Mouse (Mus musculus) forebrain, embryonic 11.5 days (tissue): ENCODE results near the gene Izumo1r. TPM values are rescaled to one million over a fixed set of nuclear protein-coding genes. Genes with fewer than 3 reads are reported as not detected.

ENCODE experiments used
- ATAC-seq: fragments of 200-750 bp; cut with Nextera tagmentation; replicated peaks from 2 replicates; pipeline ENCODE4 v1.8.0; 2017; ENCODE audit warnings: moderate TSS enrichment; ENCODE audit not compliant: low FRiP score
- DNase-seq: peaks from one replicate; pipeline ENCODE4 v3.0.0-alpha.2; 2017; ENCODE audit warnings: low spot score
- H3K27ac ChIP-seq: fragments of 300-500 bp; sonication (generic); 2 replicates; pipeline ENCODE4 v1.5.1; 2014; ENCODE audit warnings: low read depth, low read length
- H3K27me3 ChIP-seq: fragments of 300-500 bp; sonication (generic); 2 replicates; pipeline ENCODE4 v1.6.1; 2014; ENCODE audit warnings: mild to moderate bottlenecking, low read length, mixed read lengths; ENCODE audit not compliant: control insufficient read depth, insufficient read depth
- H3K36me3 ChIP-seq: fragments of 300-500 bp; sonication (generic); 2 replicates; pipeline ENCODE4 v1.6.1; 2014; ENCODE audit warnings: mild to moderate bottlenecking, low read length, moderate library complexity, mixed read lengths; ENCODE audit not compliant: control insufficient read depth, insufficient read depth
- H3K4me1 ChIP-seq: fragments of 300-500 bp; sonication (generic); replicated peaks from 2 replicates; pipeline ENCODE4 v1.6.1; 2014; ENCODE audit warnings: low read length, mixed read lengths; ENCODE audit not compliant: control insufficient read depth, insufficient read depth
- H3K4me2 ChIP-seq: fragments of 300-500 bp; sonication (generic); 2 replicates; pipeline ENCODE4 v1.6.1; 2014; ENCODE audit warnings: low read depth, mild to moderate bottlenecking, low read length, moderate library complexity, mixed read lengths; ENCODE audit not compliant: severe bottlenecking
- H3K4me3 ChIP-seq: fragments of 300-500 bp; sonication (generic); 2 replicates; pipeline ENCODE4 v1.5.1; 2014; ENCODE audit warnings: low read depth, low read length
- H3K9ac ChIP-seq: fragments of 300-500 bp; sonication (generic); 2 replicates; pipeline ENCODE4 v1.6.1; 2014; ENCODE audit warnings: low read length
- H3K9me3 ChIP-seq: fragments of 300-500 bp; sonication (generic); 2 replicates; pipeline ENCODE4 v1.6.1; 2016; ENCODE audit warnings: low read length, mixed read lengths; ENCODE audit not compliant: control insufficient read depth
- WGBS: fragments of 180-500 bp; shearing (Covaris S2); extraction: QIAGEN DNeasy Blood & Tissue Kit; methylation state at CpG from one replicate; pipeline ENCODE4 v1.1.7; 2014; 5-methylcytosine and 5-hydroxymethylcytosine counted together
- polyA plus RNA-seq: library from polyadenylated mRNA; unstranded; fragments of >200 nt; fragmentation: Nextera tagmentation; extraction: Ambion mirVana; gene quantifications from 2 replicates; pipeline ENCODE4 v1.2.1, GENCODE M21; 2014

Izumo1r gene
- polyA plus RNA-seq, 1 experiment from 2014 or later: not detected

DNA sequence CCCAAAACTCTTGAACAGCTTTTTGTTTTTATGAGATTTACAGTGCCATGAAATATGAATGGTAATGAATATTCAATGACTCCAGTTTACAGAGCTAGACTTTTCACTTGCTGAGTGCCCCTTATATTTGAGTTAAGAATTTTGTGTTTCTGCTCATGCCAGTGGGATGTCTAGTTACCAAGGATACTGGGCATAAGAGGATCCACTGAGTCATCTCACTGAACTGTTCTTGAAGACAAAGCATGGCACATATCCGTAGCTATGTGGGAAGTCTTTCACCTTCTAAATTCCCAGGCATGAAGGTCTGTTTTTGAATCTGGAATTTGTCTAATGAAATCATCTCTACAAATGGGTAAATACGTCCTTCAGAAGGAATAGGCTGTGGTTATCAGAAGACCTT is 8.3 kb upstream of the Izumo1r start:
- Histone ChIP-seq H3K4me3 (no peak overlapping the region), H3K9me3 (no peaks in the 10 kb centered on the region), H3K36me3 (no peaks in the 10 kb centered on the region), H3K27me3 (no peaks in the 10 kb centered on the region), H3K4me2 (no peak overlapping the region), H3K4me1 (no peaks in the 10 kb centered on the region), H3K27ac (no peak overlapping the region), H3K9ac (no peak overlapping the region)
- DNase-seq (no peak), ATAC-seq (no peak)
- WGBS: 82% methylated on average over 2 of the region's 2 CpGs

DNA sequence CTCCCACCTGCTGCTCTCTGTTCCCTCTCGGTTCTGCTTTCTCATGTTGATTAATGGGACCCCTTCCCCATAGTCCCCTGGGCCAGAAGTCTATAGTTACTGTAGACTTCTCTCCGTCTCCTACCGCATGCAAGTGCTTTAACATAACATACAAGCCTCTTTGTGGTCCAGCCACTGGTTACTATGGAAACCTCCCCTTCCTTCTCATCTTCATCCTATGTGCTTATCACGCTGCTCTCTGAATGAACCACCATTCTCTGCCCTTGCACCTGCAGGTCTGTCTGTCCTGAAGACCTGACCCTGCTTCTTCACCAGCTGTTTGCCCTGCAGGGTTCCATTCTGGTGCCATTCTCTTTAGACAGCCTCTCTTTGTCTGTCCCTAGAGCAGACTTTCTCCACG is 6.2 kb upstream of the Izumo1r start:
- Histone ChIP-seq H3K4me1 (0 out of 2 replicates have a peak, but pooled peaks cover 3% of the 10 kb centered on the region), H3K36me3 (no peaks in the 10 kb centered on the region), H3K4me3 (no peak overlapping the region), H3K27me3 (no peaks in the 10 kb centered on the region), H3K9me3 (no peaks in the 10 kb centered on the region), H3K4me2 (no peak overlapping the region), H3K27ac (no peak overlapping the region), H3K9ac (no peak overlapping the region)
- ATAC-seq: no peak
- 36% methylated on average over 5 of the region's 5 CpGs for WGBS
- DNase-seq: no peak

DNA sequence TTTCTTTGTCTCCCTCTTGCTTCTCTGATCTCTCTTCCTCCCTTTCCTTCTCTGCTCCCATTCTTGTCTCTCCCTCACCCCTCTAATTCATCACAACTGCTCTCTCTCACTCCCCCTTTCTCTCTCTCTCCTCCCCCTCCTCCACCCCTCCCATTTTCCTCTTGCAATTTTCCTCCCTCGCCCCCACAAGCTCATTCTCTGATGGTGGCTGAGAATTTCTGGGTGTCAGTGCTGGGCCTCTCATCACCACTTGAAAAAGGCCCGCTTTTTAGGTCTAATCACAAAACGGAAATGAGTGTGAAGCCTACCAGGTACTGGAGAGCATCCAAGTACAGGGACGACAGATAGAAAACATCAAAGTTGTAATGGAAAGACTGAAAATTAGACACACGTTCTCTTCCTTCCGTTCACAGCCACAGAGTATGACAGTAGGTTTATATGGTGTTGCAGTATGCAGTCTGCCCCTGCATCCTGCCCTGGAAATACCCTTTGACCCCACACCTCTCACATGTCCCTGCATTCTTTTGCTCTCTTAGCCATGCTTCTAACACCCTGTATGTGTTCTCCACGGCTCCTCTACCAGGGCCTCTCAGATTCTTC is 4.2 kb upstream of the Izumo1r start:
- H3K4me1 ChIP-seq: peaks cover 7% of the 10 kb centered on the region; the same call in 1 of the 2 replicates
- no peak overlapping the region for H3K4me3 ChIP-seq

DNA sequence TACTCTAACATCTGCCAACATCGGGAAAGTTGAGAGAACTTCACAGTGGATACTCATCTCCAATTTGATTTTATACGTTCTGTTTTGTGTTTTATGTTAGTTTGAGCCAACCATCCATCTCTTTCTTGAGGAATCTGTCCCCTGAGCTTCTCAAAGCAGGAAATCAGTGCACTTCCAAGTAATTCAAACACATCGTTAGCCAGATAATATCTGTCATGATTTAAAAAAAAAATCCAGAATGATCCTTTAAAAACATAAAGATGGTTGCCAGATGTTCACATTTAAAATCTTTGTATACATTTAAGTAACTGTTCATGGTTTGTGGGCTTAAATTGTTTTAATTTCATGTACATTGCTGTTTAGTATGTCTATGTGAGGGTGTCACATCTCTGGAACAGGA is 2.2 kb upstream of the Izumo1r start:
- no peaks in the 10 kb centered on the region for H3K9me3 ChIP-seq

More for the DNA sequence above, 4.2 kb upstream of the Izumo1r start:
- Histone ChIP-seq H3K9me3 (no peaks in the 10 kb centered on the region), H3K9ac (no peak overlapping the region), H3K27me3 (no peaks in the 10 kb centered on the region), H3K36me3 (no peaks in the 10 kb centered on the region), H3K27ac (no peak overlapping the region), H3K4me2 (no peak overlapping the region)
- DNase-seq: no peak
- no peak for ATAC-seq
- 80% methylated on average over 7 of the region's 7 CpGs for WGBS

DNA sequence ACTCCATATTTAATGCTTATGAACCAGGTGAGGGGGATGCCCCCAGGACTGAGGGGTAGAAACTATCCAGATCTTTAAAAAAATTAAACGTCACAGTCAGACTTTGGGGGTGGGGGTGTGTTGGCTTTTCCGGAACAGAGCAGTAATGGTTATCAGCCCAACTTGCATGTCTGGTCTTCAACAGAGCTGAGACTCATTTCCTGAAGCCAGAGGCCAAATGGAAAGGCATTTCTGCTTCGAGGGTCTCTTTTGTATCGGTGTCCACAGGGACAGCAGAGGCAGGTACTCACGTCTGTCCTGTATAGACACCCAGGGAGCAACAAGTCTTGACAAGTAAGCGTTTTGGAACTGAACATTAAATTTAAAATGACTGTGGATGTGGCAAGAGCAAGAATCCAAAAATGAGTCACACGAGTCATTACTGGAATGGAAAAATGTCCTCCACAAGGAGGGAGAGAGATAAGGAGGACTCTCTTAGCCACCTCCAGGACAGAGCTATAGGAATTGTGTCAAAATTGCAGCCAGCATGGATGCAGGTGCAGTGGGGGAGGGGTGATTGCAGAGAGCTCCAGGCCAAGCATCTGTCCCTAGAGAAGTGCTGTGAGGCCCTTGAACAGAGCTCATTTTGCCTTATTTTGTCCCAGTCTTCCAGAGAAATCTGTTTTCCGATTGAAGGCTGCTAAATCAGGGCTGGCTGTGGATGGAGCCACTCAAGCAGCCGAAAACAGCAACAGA is 1.2 kb upstream of the Izumo1r start:
- 52% methylated on average over 9 of the region's 9 CpGs for WGBS
- no peak for ATAC-seq
- peaks cover 7% of the 10 kb centered on the region; the same call in 1 of the 2 replicates for H3K4me1 ChIP-seq
- H3K9ac ChIP-seq: no peak overlapping the region
- DNase-seq: no peak
- no peak overlapping the region for H3K4me3 ChIP-seq
- H3K9me3 ChIP-seq: no peaks in the 10 kb centered on the region
- H3K27ac ChIP-seq: no peak overlapping the region
- H3K27me3 ChIP-seq: no peaks in the 10 kb centered on the region
- no peaks in the 10 kb centered on the region for H3K36me3 ChIP-seq
- H3K4me2 ChIP-seq: no peak overlapping the region

More for the DNA sequence above, 2.2 kb upstream of the Izumo1r start:
- Histone ChIP-seq H3K9ac (no peak overlapping the region), H3K27ac (no peak overlapping the region), H3K36me3 (no peaks in the 10 kb centered on the region), H3K4me2 (no peak overlapping the region), H3K4me1 (peaks cover 7% of the 10 kb centered on the region; the same call in 1 of the 2 replicates), H3K4me3 (no peak overlapping the region), H3K27me3 (no peaks in the 10 kb centered on the region)
- ATAC-seq (no peak), DNase-seq (no peak)
- 82% methylated on average over 3 of the region's 3 CpGs for WGBS

DNA sequence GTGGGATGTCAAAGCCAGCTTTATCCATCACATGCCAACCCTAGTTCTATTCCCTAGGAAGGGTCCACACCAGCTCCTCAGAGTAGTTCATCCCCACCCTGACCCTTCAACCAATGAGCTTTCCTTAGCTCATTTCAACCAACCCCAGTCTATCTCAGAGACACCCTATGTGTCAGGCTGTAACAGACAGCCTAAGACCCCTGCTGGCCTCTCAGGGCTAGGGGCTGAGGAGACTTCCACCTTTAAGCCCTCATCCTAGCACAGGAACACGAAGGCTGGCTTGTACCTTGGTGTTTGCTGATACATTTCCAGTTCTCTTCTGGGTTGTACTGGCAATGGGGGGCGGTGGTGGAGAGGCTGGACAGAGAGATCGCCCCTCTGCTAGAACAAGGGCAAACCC is 743 bp downstream of the Izumo1r start:
- H3K27ac ChIP-seq: no peak overlapping the region

DNA sequence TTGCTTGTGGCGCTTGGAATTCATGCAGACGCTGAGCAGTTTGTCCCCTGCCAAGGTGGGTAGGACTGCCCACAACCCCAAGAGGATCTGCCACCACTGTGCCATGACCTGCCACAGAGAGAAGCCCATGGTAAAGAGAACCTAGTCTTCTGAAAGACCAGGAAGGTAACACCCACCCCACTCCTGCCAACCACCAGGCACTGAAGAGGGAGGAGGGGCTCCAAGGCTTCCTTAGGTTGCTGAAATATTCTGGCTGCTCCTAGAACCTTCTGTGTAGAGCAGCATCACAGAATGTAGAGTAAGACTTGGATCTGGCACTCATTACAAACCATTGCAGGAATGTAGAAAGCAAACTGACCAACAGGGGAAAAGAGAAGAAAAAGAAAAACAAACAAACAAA is 1.3 kb downstream of the Izumo1r start:
- Histone ChIP-seq H3K9ac (no peak overlapping the region), H3K4me3 (no peak overlapping the region), H3K4me1 (peaks cover 7% of the 10 kb centered on the region; the same call in 1 of the 2 replicates), H3K27me3 (no peaks in the 10 kb centered on the region), H3K36me3 (no peaks in the 10 kb centered on the region), H3K9me3 (no peaks in the 10 kb centered on the region), H3K4me2 (no peak overlapping the region), H3K27ac (no peak overlapping the region)
- WGBS: 100% methylated on average over 2 of the region's 2 CpGs
- ATAC-seq (no peak), DNase-seq (no peak)

More for the DNA sequence above, 743 bp downstream of the Izumo1r start:
- Histone ChIP-seq H3K4me3 (no peak overlapping the region), H3K27me3 (no peaks in the 10 kb centered on the region), H3K36me3 (no peaks in the 10 kb centered on the region), H3K9ac (no peak overlapping the region), H3K4me1 (peaks cover 7% of the 10 kb centered on the region; the same call in 1 of the 2 replicates), H3K4me2 (no peak overlapping the region), H3K9me3 (no peaks in the 10 kb centered on the region)
- no peak for ATAC-seq
- no peak for DNase-seq
- 86% methylated on average over 3 of the region's 3 CpGs for WGBS

DNA sequence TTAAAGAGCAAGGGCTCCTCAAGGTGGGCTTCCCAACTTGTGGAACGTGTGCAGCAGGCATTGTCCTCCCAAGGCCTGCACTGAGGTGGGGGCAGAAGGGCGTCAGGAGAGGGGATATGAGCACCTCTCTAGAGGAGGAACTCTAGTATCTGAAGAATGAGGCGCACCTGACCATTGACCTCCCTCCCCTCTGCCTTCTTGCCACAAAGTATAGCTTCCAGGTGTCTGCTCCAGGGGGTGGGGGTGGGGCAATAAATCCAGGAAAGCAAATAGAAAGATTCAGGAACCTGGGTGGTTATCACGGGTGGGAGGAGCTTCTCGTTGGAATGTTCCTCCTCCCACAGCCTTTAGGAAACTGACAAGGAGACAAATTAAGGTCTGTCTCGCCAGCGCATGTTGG is 2.0 kb downstream of the Izumo1r start:
- Histone ChIP-seq H3K4me1 (peaks cover 7% of the 10 kb centered on the region; the same call in 1 of the 2 replicates), H3K9me3 (no peaks in the 10 kb centered on the region), H3K4me3 (no peak overlapping the region), H3K9ac (no peak overlapping the region), H3K27ac (no peak overlapping the region), H3K27me3 (no peaks in the 10 kb centered on the region), H3K36me3 (no peaks in the 10 kb centered on the region), H3K4me2 (no peak overlapping the region)
- WGBS: 87% methylated on average over 7 of the region's 7 CpGs
- DNase-seq (no peak), ATAC-seq (no peak)
